Mouse (Mus musculus): Measurements from ENCODE around the gene Fam129c.

Gene Fam129c

GRCm38 (mm10) chr8:71610822-71611651 is 13.6 kb downstream of the Fam129c start, which contains the start of gene Colgalt1:
TSS of gene Colgalt1 (plus strand) at chr8:71610998.
- DNase-seq (ENCODE audit: low spot score in 2 of 2): peak; percentile 99

GRCm38 (mm10) chr8:71612141-71612540 is 14.7 kb downstream of the Fam129c start:
- no peak for DNase-seq (ENCODE audit: low spot score in 2 of 2)

- no peak for DNase-seq (ENCODE audit: low spot score in 2 of 2)
Observed at GRCm38 (mm10) chr8:71613418-71613817, 16.0 kb downstream of the Fam129c start.

GRCm38 (mm10) chr8:71619786-71620185 is 22.3 kb downstream of the Fam129c start:
- DNase-seq (ENCODE audit: low spot score in 2 of 2): no peak

GRCm38 (mm10) chr8:71625088-71625487 is 27.6 kb downstream of the Fam129c start:
- DNase-seq (ENCODE audit: low spot score in 2 of 2): no peak

- DNase-seq (ENCODE audit: low spot score in 2 of 2): no peak
Observed at GRCm38 (mm10) chr8:71626753-71627152, 29.3 kb downstream of the Fam129c start.

- no peak for DNase-seq (ENCODE audit: low spot score in 2 of 2)
Observed at GRCm38 (mm10) chr8:71627265-71628099, 30.0 kb downstream of the Fam129c start.

GRCm38 (mm10) chr8:71628396-71629095 is 31.1 kb downstream of the Fam129c start:
- no peak for DNase-seq (ENCODE audit: low spot score in 2 of 2)

- DNase-seq (ENCODE audit: low spot score in 2 of 2): peak; percentile 84 to 92
Observed at GRCm38 (mm10) chr8:71629096-71629697, 31.7 kb downstream of the Fam129c start.

GRCm38 (mm10) chr8:71629781-71630212 is 32.3 kb downstream of the Fam129c start:
- DNase-seq (ENCODE audit: low spot score in 2 of 2): no peak

GRCm38 (mm10) chr8:71630761-71631160 is 33.3 kb downstream of the Fam129c start:
- DNase-seq (ENCODE audit: low spot score in 2 of 2): no peak

- no peak for DNase-seq (ENCODE audit: low spot score in 2 of 2)
Observed at GRCm38 (mm10) chr8:71631897-71632296, 34.4 kb downstream of the Fam129c start.

- no peak for DNase-seq (ENCODE audit: low spot score in 2 of 2)
Observed at GRCm38 (mm10) chr8:71633164-71633563, 35.7 kb downstream of the Fam129c start.

- no peak for DNase-seq (ENCODE audit: low spot score in 2 of 2)
Observed at GRCm38 (mm10) chr8:71633981-71634667, 36.7 kb downstream of the Fam129c start.

GRCm38 (mm10) chr8:71637149-71638095 is 40.0 kb downstream of the Fam129c start:
- DNase-seq (ENCODE audit: low spot score in 2 of 2): no peak

- DNase-seq (ENCODE audit: low spot score in 2 of 2): no peak
Observed at GRCm38 (mm10) chr8:71638321-71638720, 40.9 kb downstream of the Fam129c start.

GRCm38 (mm10) chr8:71639318-71639717 is 41.9 kb downstream of the Fam129c start:
- no peak for DNase-seq (ENCODE audit: low spot score in 2 of 2)

- DNase-seq (ENCODE audit: low spot score in 2 of 2): no peak
Observed at GRCm38 (mm10) chr8:71645510-71645909, 48.1 kb downstream of the Fam129c start.

GRCm38 (mm10) chr8:71654600-71654999 is 57.2 kb downstream of the Fam129c start:
- DNase-seq (ENCODE audit: low spot score in 2 of 2): no peak

Measured in left cerebral cortex, adult 9 months (tissue).